Mouse (Mus musculus): ENCODE results near the gene C9. TPM values are rescaled to one million over a fixed set of nuclear protein-coding genes. Genes with fewer than 3 reads are reported as not detected.

C9 gene
- total RNA-seq, 2 experiments from 2014 or later: not detected

- DNase-seq: no peak
- intact Hi-C loops (cut with DNase I): no loop called here
Measured at GRCm38 (mm10) chr15:6468845-6469244, 23.7 kb downstream of the C9 start.

DNA sequence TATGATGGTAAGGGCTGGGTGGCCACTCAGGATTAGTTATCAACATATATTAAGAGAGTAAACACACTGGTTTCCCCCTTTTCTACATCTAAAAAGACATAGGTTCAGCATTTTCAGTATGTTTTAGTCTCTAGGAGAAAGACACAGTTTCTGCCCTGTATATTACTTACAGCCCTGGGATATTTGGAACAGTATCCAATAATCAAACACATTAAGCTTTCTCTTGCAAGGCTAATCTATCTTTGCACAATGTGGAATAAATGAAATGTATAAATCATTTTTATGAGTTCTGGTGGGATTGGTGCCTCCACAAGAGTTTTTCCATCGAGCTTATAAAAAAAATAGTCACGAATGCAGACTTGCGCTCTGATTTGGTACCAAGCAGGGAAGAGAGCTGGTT lies 24.3 kb downstream of the C9 start:
- no peak for DNase-seq
- intact Hi-C loops (cut with DNase I): no loop called here

DNA sequence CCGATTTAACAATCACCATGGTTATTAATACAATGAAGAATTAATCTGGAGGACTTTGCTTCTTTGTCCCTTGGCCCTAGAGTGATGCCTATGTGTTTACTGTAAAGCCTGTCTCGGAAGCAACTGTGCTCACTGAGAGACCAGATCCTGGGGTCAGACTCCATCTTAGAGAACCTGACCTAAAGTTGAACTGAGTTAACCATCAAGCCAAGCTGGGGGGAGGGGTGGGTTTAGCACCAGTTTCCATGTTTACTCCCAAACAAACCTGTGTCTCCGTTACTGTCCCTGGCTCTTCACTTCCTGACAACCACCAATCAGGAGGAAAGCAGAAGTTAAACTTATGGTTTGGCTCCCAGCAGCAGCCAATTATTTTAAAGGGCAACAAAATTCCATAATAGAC lies 38.4 kb downstream of the C9 start:
- DNase-seq: no peak
- intact Hi-C loops (cut with DNase I): no loop called here

- DNase-seq: no peak
- intact Hi-C loops (cut with DNase I): no loop called here
Measured at GRCm38 (mm10) chr15:6492386-6492785, 47.3 kb downstream of the C9 start.

GRCm38 (mm10) chr15:6498396-6499070 lies 53.4 kb downstream of the C9 start:
- intact Hi-C loops (cut with DNase I): no loop called here
- no peak for DNase-seq

DNA sequence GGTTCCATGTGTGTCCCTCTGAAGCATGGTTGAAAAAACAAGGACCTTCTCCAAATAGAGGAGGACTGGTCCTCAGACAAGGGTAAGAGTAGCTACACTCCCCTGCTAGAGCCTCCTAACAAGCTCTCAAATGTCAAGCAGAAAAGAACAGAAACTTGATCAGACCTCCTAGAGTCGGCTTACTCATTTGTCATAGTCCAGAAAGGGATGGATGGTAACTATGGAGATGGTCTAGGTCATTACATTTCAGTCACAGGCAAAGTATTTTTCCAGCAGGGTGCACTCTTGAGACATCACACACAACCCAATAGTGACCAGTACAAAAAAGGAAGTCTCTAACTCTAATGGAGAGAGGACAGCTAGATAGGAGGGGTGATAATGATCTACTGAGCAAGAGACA lies 55.7 kb downstream of the C9 start:
- DNase-seq: no peak
- intact Hi-C loops (cut with DNase I): loop anchor here (2.0 to 5.0 kb wide), 2 partner anchors 67 to 124 kb away; no protein-coding TSS in a partner anchor

GRCm38 (mm10) chr15:6517525-6517924 lies 72.4 kb downstream of the C9 start:
- intact Hi-C loops (cut with DNase I): no loop called here

GRCm38 (mm10) chr15:6519417-6520255 lies 74.5 kb downstream of the C9 start:
- intact Hi-C loops (cut with DNase I): no loop called here

More at GRCm38 (mm10) chr15:6517525-6517924, 72.4 kb downstream of the C9 start:
- DNase-seq: no peak

GRCm38 (mm10) chr15:6520505-6521155 lies 75.5 kb downstream of the C9 start:
- intact Hi-C loops (cut with DNase I): no loop called here
- no peak for DNase-seq

More at GRCm38 (mm10) chr15:6519417-6520255, 74.5 kb downstream of the C9 start:
- DNase-seq: no peak

DNA sequence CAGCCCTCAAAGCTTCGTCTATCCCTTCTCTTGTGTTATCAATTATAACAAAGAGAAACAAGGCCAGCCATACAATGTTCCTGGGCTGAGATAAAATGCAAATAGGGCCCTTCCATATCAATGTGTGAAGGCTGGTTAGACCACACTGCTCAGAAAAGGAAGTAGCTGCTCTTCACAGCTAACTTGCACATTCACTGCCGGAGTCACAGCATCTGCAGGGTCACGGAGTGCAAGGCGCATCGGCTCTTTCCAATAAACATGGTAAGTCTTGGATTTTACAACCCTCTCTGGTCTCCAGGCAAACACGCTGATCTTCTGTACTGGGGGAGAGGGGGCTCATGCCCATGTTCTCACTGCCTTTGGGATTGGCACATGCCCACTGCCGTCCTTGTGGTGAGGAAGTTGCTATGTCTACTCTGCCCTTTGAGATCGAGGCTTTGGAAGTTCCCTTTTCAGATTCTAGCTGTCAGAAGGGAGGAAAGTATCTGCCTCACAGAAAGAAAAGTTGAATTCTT lies 77.6 kb downstream of the C9 start, which contains the start of gene Fyb:
TSS of gene Fyb (plus strand) at position 201 of the 515 bp plus-strand sequence.
- intact Hi-C loops (cut with DNase I): no loop called here
- no peak for DNase-seq

GRCm38 (mm10) chr15:6524801-6525200 lies 79.7 kb downstream of the C9 start:
- intact Hi-C loops (cut with DNase I): no loop called here
- no peak for DNase-seq

- no peak for DNase-seq
- intact Hi-C loops (cut with DNase I): no loop called here
Measured at GRCm38 (mm10) chr15:6525386-6525785, 80.3 kb downstream of the C9 start.

DNA sequence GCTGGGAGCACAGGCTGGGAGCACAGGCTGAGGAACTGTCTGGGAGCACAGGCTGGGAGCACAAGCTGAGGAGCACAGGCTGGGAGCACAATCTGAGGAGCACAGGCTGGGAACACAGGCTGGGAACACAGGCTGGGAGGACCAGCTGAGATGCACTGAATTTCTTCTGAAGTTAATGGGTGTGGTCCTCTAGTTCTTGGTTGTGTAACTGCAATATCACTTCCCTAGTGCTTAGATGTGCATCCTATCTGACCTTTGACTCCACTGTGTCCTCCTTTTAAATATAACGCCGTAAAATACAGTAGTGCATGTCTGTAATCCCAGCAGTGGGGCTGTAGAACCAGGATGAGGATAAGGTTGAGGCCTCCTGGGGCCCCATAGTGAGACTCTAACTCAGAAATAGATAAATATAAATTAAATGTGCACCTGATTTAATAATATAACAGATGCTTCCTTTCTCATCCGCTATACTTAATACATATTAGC lies 88.8 kb downstream of the C9 start:
- DNase-seq: no peak
- intact Hi-C loops (cut with DNase I): no loop called here

GRCm38 (mm10) chr15:6534592-6534991 lies 89.5 kb downstream of the C9 start:
- no peak for DNase-seq
- intact Hi-C loops (cut with DNase I): no loop called here

DNA sequence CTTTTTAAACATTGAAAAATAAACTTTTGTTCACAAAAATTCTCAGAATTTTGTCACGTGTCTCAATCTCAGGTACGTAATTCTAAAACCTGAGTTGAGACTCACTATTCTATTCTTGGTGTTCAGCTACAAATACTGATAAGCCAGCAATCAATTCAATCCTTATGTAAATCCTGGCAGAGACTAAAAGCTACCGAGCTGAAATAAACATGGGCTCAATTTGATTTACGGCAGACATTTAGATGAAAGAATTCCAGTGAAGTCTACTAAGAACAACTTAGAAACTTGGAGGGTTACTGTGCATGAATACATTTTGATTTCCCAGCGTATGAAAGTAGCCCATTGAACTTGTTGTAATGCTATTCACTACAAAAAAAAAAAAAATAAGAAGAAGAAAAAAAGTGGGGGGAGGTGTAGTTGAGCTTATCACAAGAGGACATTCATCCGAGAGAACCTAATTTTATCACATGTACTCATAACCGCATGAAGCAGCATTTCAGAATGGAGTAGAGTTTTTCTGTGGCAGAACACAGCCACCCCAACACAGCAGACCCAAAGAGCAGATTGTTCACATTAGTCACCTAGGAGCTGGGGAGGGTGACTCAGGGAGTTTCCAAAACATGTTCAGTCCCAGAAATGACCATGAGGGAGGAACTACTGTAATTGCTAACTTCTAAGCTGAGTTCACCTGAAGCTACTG lies 94.7 kb downstream of the C9 start:
- no peak for DNase-seq
- intact Hi-C loops (cut with DNase I): no loop called here

Other genes starting within 250 kb of the C9 start
- 10 to 100 TPM; 10.4 to 11.1 TPM for gene Dab2, start 145.5 kb upstream of the C9 start, total RNA-seq (2021)
- gene Fyb, start 77.5 kb downstream of the C9 start, total RNA-seq (2021): 1 to 10 TPM; 3.8 TPM

Measured in gastrocnemius, postnatal 36 days (tissue).